Mouse (Mus musculus) left cerebral cortex, adult 2 months (tissue): ENCODE data around the gene C8g. TPM values are rescaled to one million over a fixed set of nuclear protein-coding genes. Genes with fewer than 3 reads are reported as not detected.

Experiments
- DNase-seq, 2 experiments: peaks; one replicate each; pipeline ENCODE4 v3.0.0; 2021 to 2022; ENCODE audit warnings: low spot score in 2 of 2, mixed read lengths in 1 of 2; ENCODE audit errors: extremely low spot score in 1 of 2
- H3K27ac ChIP-seq: fragments of 200-600 bp; 2 replicates; pipeline ENCODE4 v1.8.1; 2022
- H3K4me3 ChIP-seq: fragments of 200-600 bp; 2 replicates; pipeline ENCODE4 v1.8.1; 2022
- CTCF ChIP-seq: fragments of 200-600 bp; IDR thresholded peaks from 2 replicates; pipeline ENCODE4 v1.8.1; 2022; ENCODE audit warnings: antibody characterized with exemption, mild to moderate bottlenecking, moderate library complexity
- intact Hi-C: fragments of 180-260 bp; cut with DNase I; formaldehyde crosslinking; loops from one replicate; pipeline ENCODE4 v1.15.1; 2025
- total RNA-seq, 2 experiments: library from RNA; stranded (reverse); gene quantifications; 2 replicates each; pipeline ENCODE4 v1.2.3; 2021

Gene C8g
- total RNA-seq, 2 experiments from 2014 or later: 1.4 to 1.5 TPM

- TF ChIP-seq CTCF: no peak; the same call in 1 of the 2 replicates
- Histone ChIP-seq H3K4me3 (no peak overlapping the region), H3K27ac (no peak overlapping the region)
- no peak for DNase-seq
- intact Hi-C loops: no loop called here
Measured at GRCm38 (mm10) chr2:25498622-25499478, 2.7 kb downstream of the C8g start.

GRCm38 (mm10) chr2:25497846-25498575 lies 3.5 kb downstream of the C8g start:
- TF ChIP-seq CTCF: no peak
- no peak overlapping the region for H3K27ac ChIP-seq
- no peak overlapping the region for H3K4me3 ChIP-seq
- DNase-seq: no peak
- intact Hi-C loops: no loop called here

GRCm38 (mm10) chr2:25496462-25496861 lies 5.1 kb downstream of the C8g start:
- peak; percentile 61 for TF ChIP-seq CTCF
- intact Hi-C loops: no loop called here
- no peak for DNase-seq

GRCm38 (mm10) chr2:25493476-25493961 lies 8.0 kb downstream of the C8g start, which contains the start of gene Lcn12:
Gene Lcn12 (minus strand): TSS chr2:25493911.
- no peak for TF ChIP-seq CTCF
- Histone ChIP-seq H3K27ac (no peak within 1 kb of the TSS), H3K4me3 (no peak within 1 kb of the TSS)
- intact Hi-C loops: no loop called here
- DNase-seq: no peak

More at GRCm38 (mm10) chr2:25496462-25496861, 5.1 kb downstream of the C8g start:
- Histone ChIP-seq H3K4me3 (no peak overlapping the region), H3K27ac (no peak overlapping the region)

- DNase-seq: no peak
- Histone ChIP-seq H3K4me3 (no peak overlapping the region), H3K27ac (no peak overlapping the region)
- intact Hi-C loops: no loop called here
- no peak for TF ChIP-seq CTCF
Measured at GRCm38 (mm10) chr2:25492988-25493387, 8.5 kb downstream of the C8g start.

GRCm38 (mm10) chr2:25488671-25489068 lies 12.8 kb downstream of the C8g start:
- no peak for TF ChIP-seq CTCF
- no peak for DNase-seq
- Histone ChIP-seq H3K27ac (no peak overlapping the region), H3K4me3 (no peak overlapping the region)
- intact Hi-C loops: no loop called here

GRCm38 (mm10) chr2:25487965-25488670 lies 13.4 kb downstream of the C8g start:
- no peak for DNase-seq
- intact Hi-C loops: no loop called here
- no peak overlapping the region for H3K4me3 ChIP-seq
- no peak overlapping the region for H3K27ac ChIP-seq
- TF ChIP-seq CTCF: no peak

GRCm38 (mm10) chr2:25484901-25485647 lies 16.4 kb downstream of the C8g start:
- intact Hi-C loops: loop anchor here (5.0 kb wide), 2 partner anchors 58 to 108 kb away; partner anchors contain the start of gene Abca2
- DNase-seq: no peak
- Histone ChIP-seq H3K4me3 (no peak overlapping the region), H3K27ac (no peak overlapping the region)
- no peak for TF ChIP-seq CTCF

GRCm38 (mm10) chr2:25482969-25483368 lies 18.6 kb downstream of the C8g start:
- DNase-seq: no peak
- peak; percentile 52 for TF ChIP-seq CTCF
- intact Hi-C loops: loop anchor here (5.0 kb wide), 2 partner anchors 56 to 106 kb away; partner anchors contain the start of gene Abca2

GRCm38 (mm10) chr2:25480541-25480940 lies 21.0 kb downstream of the C8g start:
- H3K27ac ChIP-seq: no peak overlapping the region
- intact Hi-C loops: loop anchor here (5.0 kb wide), 2 partner anchors 53 to 103 kb away; partner anchors contain the start of gene Abca2
- DNase-seq: no peak
- no peak for TF ChIP-seq CTCF
- no peak overlapping the region for H3K4me3 ChIP-seq

More at GRCm38 (mm10) chr2:25482969-25483368, 18.6 kb downstream of the C8g start:
- no peak overlapping the region for H3K27ac ChIP-seq
- no peak overlapping the region for H3K4me3 ChIP-seq
